8 mouse cellular contexts compared by ENCODE assay signal in genomic region chr4:132463430-132464254, GRCm38 (mm10). TPM values are rescaled to one million over a fixed set of nuclear protein-coding genes. Genes with fewer than 3 reads are reported as not detected.
DNase-seq lines count a peak whose midpoint lies in the region; ATAC-seq and TF ChIP-seq lines count a peak whose summit lies in the region.

TSS of gene Med18 (minus strand) at chr4:132463921.

- in situ Hi-C loops in ES-E14 (cut with MboI; ENCODE audit: low sequenced_read_pairs in 2 of 2, unreplicated experiment in 2 of 2), result no loop called here

- TF ChIP-seq CTCF in layer of hippocampus, adult 2 months (conservative IDR thresholded peaks at IDR 0.05), result peak; percentile 79
- peak; percentile 60 for TF ChIP-seq CTCF in lung, embryonic 14.5 days (IDR thresholded peaks at IDR 0.05; ENCODE audit: low read depth)
- no peak for TF ChIP-seq CTCF in olfactory bulb, adult 2 months (IDR thresholded peaks at IDR 0.05; ENCODE audit: insufficient read depth, low read depth, low read length)
- peak; percentile 51; the same call in 1 of the 2 replicates for TF ChIP-seq CTCF in thymus, adult 2 months (IDR thresholded peaks at IDR 0.05; ENCODE audit: borderline replicate concordance, control insufficient read depth, extremely low read depth, insufficient read depth, low read length, poor library complexity)

- peak within 1 kb of the TSS; percentile 92 for H3K9ac ChIP-seq in ES-E14 (ENCODE audit: insufficient read depth, low read depth, low read length, poor library complexity, severe bottlenecking)
- H3K9ac ChIP-seq in forebrain, embryonic 16.5 days (replicated peaks; ENCODE audit: low read depth, low read length), result peak within 1 kb of the TSS; percentile 65
- H3K9ac ChIP-seq in lung, embryonic 14.5 days, result peak within 1 kb of the TSS; percentile 81

- peaks cover 14% of the 10 kb centered on the region for H3K36me3 ChIP-seq in ES-E14 (ENCODE audit: control insufficient read depth, insufficient read depth, low read length, poor library complexity, severe bottlenecking)
- peaks cover 17% of the 10 kb centered on the region for H3K36me3 ChIP-seq in forebrain, embryonic 16.5 days (ENCODE audit: control insufficient read depth, insufficient read depth)
- H3K36me3 ChIP-seq in lung, embryonic 14.5 days (ENCODE audit: insufficient read depth), result peaks cover 28% of the 10 kb centered on the region
- peaks cover 18% of the 10 kb centered on the region for H3K36me3 ChIP-seq in thymus, adult 2 months (ENCODE audit: control insufficient read depth, insufficient read depth, low read length)

- peak within 1 kb of the TSS; percentile 55; the same call in 1 of the 2 replicates for H3K27ac ChIP-seq in ES-E14 (ENCODE audit: insufficient read depth, low read depth, low read length, poor library complexity, severe bottlenecking)
- peak within 1 kb of the TSS; percentile 44; the same call in 1 of the 2 replicates for H3K27ac ChIP-seq in forebrain, embryonic 16.5 days (ENCODE audit: low read length)
- peak within 1 kb of the TSS; percentile 87 for H3K27ac ChIP-seq in layer of hippocampus, adult 2 months
- H3K27ac ChIP-seq in lung, embryonic 14.5 days (ENCODE audit: low read depth), result peak within 1 kb of the TSS; percentile 72
- peak within 1 kb of the TSS; percentile 38; the same call in 1 of the 2 replicates for H3K27ac ChIP-seq in olfactory bulb, adult 2 months (ENCODE audit: insufficient read depth, low read depth, low read length)
- H3K27ac ChIP-seq in thymus, adult 2 months (ENCODE audit: control insufficient read depth, insufficient read depth, low read length), result peak within 1 kb of the TSS; percentile 22; the same call in 1 of the 2 replicates

- H3K4me1 ChIP-seq in ES-E14 (ENCODE audit: control insufficient read depth in 2 of 2, insufficient read depth in 2 of 2, low read length in 2 of 2, poor library complexity in 1 of 2), result peaks cover 8 to 13% of the 10 kb centered on the region in 2 experiments; a peak in 3 of 4 replicates
- H3K4me1 ChIP-seq in forebrain, embryonic 16.5 days (replicated peaks; ENCODE audit: control insufficient read depth, insufficient read depth, low read length), result peaks cover 17% of the 10 kb centered on the region
- H3K4me1 ChIP-seq in lung, embryonic 14.5 days (ENCODE audit: insufficient read depth), result peaks cover 5% of the 10 kb centered on the region; the same call in 1 of the 2 replicates
- H3K4me1 ChIP-seq in olfactory bulb, adult 2 months (ENCODE audit: control insufficient read depth, insufficient read depth, low read length), result peaks cover 7% of the 10 kb centered on the region
- peaks cover 7% of the 10 kb centered on the region for H3K4me1 ChIP-seq in thymus, adult 2 months (replicated peaks; ENCODE audit: control insufficient read depth, insufficient read depth, low read length)

- no peaks in the 10 kb centered on the region for H3K27me3 ChIP-seq in forebrain, embryonic 16.5 days (replicated peaks; ENCODE audit: control insufficient read depth, insufficient read depth, low read length)
- no peaks in the 10 kb centered on the region for H3K27me3 ChIP-seq in lung, embryonic 14.5 days (ENCODE audit: insufficient read depth, low read length)
- H3K27me3 ChIP-seq in thymus, adult 2 months (ENCODE audit: control insufficient read depth, insufficient read depth, low read length), result no peaks in the 10 kb centered on the region

- H3K4me3 ChIP-seq in ES-E14 (ENCODE audit: insufficient read depth in 1 of 2, low read depth in 1 of 2, low read length in 2 of 2, poor library complexity in 1 of 2, severe bottlenecking in 1 of 2), result peak within 1 kb of the TSS; percentile 92 to 94
- H3K4me3 ChIP-seq in forebrain, embryonic 16.5 days (replicated peaks; ENCODE audit: low read length), result peak within 1 kb of the TSS; percentile 81
- H3K4me3 ChIP-seq in layer of hippocampus, adult 2 months, result peak within 1 kb of the TSS; percentile 81
- peak within 1 kb of the TSS; percentile 80 for H3K4me3 ChIP-seq in lung, embryonic 14.5 days (ENCODE audit: low read depth, low read length)
- peak within 1 kb of the TSS; percentile 74 for H3K4me3 ChIP-seq in olfactory bulb, adult 2 months (ENCODE audit: insufficient read depth, low read depth, low read length)
- H3K4me3 ChIP-seq in thymus, adult 2 months (ENCODE audit: control insufficient read depth, insufficient read depth, low read length), result peak within 1 kb of the TSS; percentile 95

- peak; percentile 86 for DNase-seq in ES-E14 (ENCODE audit: low read depth, low spot score)
- DNase-seq in cerebellum, adult 11-12 months, result peak; percentile 91
- DNase-seq in heart, postnatal 36 days, result peak; percentile 91 to 93
- DNase-seq in layer of hippocampus, adult 2 months (ENCODE audit: low spot score in 2 of 2), result peak; percentile 94 to 95
- DNase-seq in lung, embryonic 14.5 days, result peak; percentile 98
- peak; percentile 96 for DNase-seq in thymus, adult 2 months

- H3K4me2 ChIP-seq in forebrain, embryonic 16.5 days (ENCODE audit: low read length), result peak within 1 kb of the TSS; percentile 89
- peak within 1 kb of the TSS; percentile 79 for H3K4me2 ChIP-seq in lung, embryonic 14.5 days

- WGBS in forebrain, embryonic 16.5 days, result under 1% methylated on average over 44 of the region's 44 CpGs
- under 1% methylated on average over 44 of the region's 44 CpGs for WGBS in lung, embryonic 14.5 days
- WGBS in olfactory bulb, adult 2 months, result under 1% methylated on average over 44 of the region's 44 CpGs
- WGBS in thymus, adult 2 months, result under 1% methylated on average over 44 of the region's 44 CpGs

- intact Hi-C loops in heart, postnatal 36 days (cut with DNase I), result loop anchor here (1.0 to 5.0 kb wide), 4 partner anchors 40 to 174 kb away; partner anchors contain the start of genes Eya3 and Rcc1

- TF ChIP-seq POLR2A in olfactory bulb, adult 2 months (IDR thresholded peaks at IDR 0.05; ENCODE audit: insufficient read depth, low read depth, low read length), result peak; percentile 53; the same call in 1 of the 2 replicates
- peak; percentile 55; the same call in 1 of the 2 replicates for TF ChIP-seq POLR2A in thymus, adult 2 months (IDR thresholded peaks at IDR 0.05; ENCODE audit: control insufficient read depth, extremely low read depth, insufficient read depth, low read length, poor library complexity)

- no peaks in the 10 kb centered on the region for H3K9me3 ChIP-seq in ES-E14 (ENCODE audit: control insufficient read depth, insufficient read depth, low read depth, low read length)
- no peaks in the 10 kb centered on the region for H3K9me3 ChIP-seq in forebrain, embryonic 16.5 days (ENCODE audit: control insufficient read depth, low read length)
- no peaks in the 10 kb centered on the region for H3K9me3 ChIP-seq in lung, embryonic 14.5 days (ENCODE audit: low read depth, low read length)

- peak; percentile 97 for ATAC-seq in forebrain, embryonic 16.5 days
- peak; percentile 95 for ATAC-seq in lung, embryonic 14.5 days (ENCODE audit: insufficient read depth)

TF ChIP-seq in ES-E14, 5 proteins besides CTCF, POLR2A, EP300 and RAD21:
- peak; percentile 64; the same call in 1 of the 2 replicates for TF ChIP-seq HCFC1 (IDR thresholded peaks at IDR 0.05; ENCODE audit: borderline replicate concordance, insufficient read depth, low read length)
- peak; percentile 95 for TF ChIP-seq ZNF384 (IDR thresholded peaks at IDR 0.05; ENCODE audit: low read depth, low read length)
- TF ChIP-seq ZC3H11A (IDR thresholded peaks at IDR 0.05; ENCODE audit: borderline replicate concordance, low read depth, low read length), result no peak

RNA-seq across cellular contexts. Expression of gene Med18, which starts in this region (rescaled TPM):
- 29.7 and 32.8 TPM in 2 replicates for total RNA-seq in ES-E14 (2012; rRNA removed)
- 20.4 and 23.5 TPM in 2 replicates for polyA plus RNA-seq in forebrain, embryonic 16.5 days (2015; fragmentation: Nextera tagmentation; extraction: Ambion mirVana)
- total RNA-seq in heart, postnatal 36 days (2021), result 1 to 10 TPM; 3.4 to 4.3 TPM
- total RNA-seq in layer of hippocampus, adult 2 months (2021), result 1 to 10 TPM; 8.7 to 9.4 TPM
- polyA plus RNA-seq in lung, embryonic 14.5 days (2014; fragmentation: Nextera tagmentation; extraction: Ambion mirVana), result 20.0 and 20.1 TPM in 2 replicates
- polyA plus RNA-seq in olfactory bulb, adult 2 months (2012; ENCODE audit: insufficient read depth, insufficient read length, low replicate concordance, missing spikeins), result not detected in 2 replicates
- 6.7 and 10.4 TPM in 2 replicates for polyA plus RNA-seq in thymus, adult 2 months (2012; rRNA removed)

Comparison
In these comparisons a context has a peak if more than half of its experiments do, and no peak if none do; other contexts are left out.
1. Peak in every context shown above with its lines: DNase-seq, ATAC-seq, H3K4me3 ChIP-seq and H3K27ac ChIP-seq.
2. H3K27ac ChIP-seq: peak in every context shown above with its lines; median percentile 87 in layer of hippocampus, adult 2 months; 72 in lung, embryonic 14.5 days; 55 in ES-E14; 44 in forebrain, embryonic 16.5 days; 38 in olfactory bulb, adult 2 months; 22 in thymus, adult 2 months.